Mouse (Mus musculus) testis, adult 2 months (tissue): Measurements from ENCODE around the gene Arntl2. TPM values are rescaled to one million over a fixed set of nuclear protein-coding genes. Genes with fewer than 3 reads are reported as not detected.

Experiments
- H3K27ac ChIP-seq: fragments of 200-500 bp; 2 replicates; pipeline ENCODE4 v1.5.1; 2012; ENCODE audit warnings: low read depth, low read length; ENCODE audit not compliant: control insufficient read depth, insufficient read depth
- H3K27me3 ChIP-seq: fragments of 200-500 bp; 2 replicates; pipeline ENCODE4 v1.6.1; 2012; ENCODE audit warnings: mild to moderate bottlenecking, low read length, moderate library complexity; ENCODE audit not compliant: control insufficient read depth, insufficient read depth
- H3K36me3 ChIP-seq: fragments of 200-500 bp; 2 replicates; pipeline ENCODE4 v1.6.1; 2012; ENCODE audit warnings: mild to moderate bottlenecking, low read length; ENCODE audit not compliant: control insufficient read depth, insufficient read depth
- H3K4me1 ChIP-seq: fragments of 200-500 bp; 2 replicates; pipeline ENCODE4 v1.6.1; 2012; ENCODE audit warnings: low read length; ENCODE audit not compliant: control insufficient read depth, insufficient read depth
- H3K4me3 ChIP-seq: fragments of 200-500 bp; 2 replicates; pipeline ENCODE4 v1.5.1; 2012; ENCODE audit warnings: low read depth, mild to moderate bottlenecking, low read length, moderate library complexity, mixed read lengths; ENCODE audit not compliant: control insufficient read depth
- CTCF ChIP-seq: fragments of 200-500 bp; IDR thresholded peaks from 2 replicates; pipeline ENCODE4 v1.5.1; 2012; ENCODE audit warnings: low read depth, mild to moderate bottlenecking, inconsistent platforms, low read length, moderate library complexity; ENCODE audit not compliant: control insufficient read depth, insufficient read depth, insufficient replicate concordance
- POLR2A ChIP-seq: fragments of 200-500 bp; IDR thresholded peaks from 2 replicates; pipeline ENCODE4 v1.6.1; 2012; ENCODE audit warnings: low read depth, mild to moderate bottlenecking, inconsistent platforms, low read length, moderate library complexity; ENCODE audit not compliant: control insufficient read depth
- polyA plus RNA-seq: library from polyadenylated mRNA; depleted of rRNA; stranded (reverse); fragments of >200 nt; gene quantifications from 2 replicates; pipeline ENCODE4 v1.2.3, GENCODE M21; 2012; rRNA removed

The Arntl2 gene
- polyA plus RNA-seq, 1 experiment: 3.0 TPM

DNA sequence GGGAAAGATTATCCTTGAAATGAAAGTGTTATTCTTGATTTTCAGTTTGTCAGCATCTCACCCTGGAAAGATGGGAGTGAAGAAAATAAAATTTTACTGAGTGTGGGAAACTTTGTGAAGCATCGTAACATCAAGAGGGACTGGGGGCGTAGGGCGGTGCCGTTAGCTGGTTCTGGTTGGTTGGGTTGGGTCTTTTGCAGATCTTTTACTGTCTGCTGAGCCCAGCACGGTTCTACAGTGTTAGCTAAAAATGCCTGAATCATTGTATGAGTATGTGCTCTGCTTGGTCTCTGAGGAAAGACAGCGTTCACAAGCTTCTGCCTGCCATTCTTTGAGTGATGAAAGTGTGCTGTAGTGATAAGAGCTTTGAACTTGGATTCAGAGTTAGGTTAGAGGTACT lies 78.6 kb downstream of the Arntl2 start:
- Histone ChIP-seq H3K27me3 (no peaks in the 10 kb centered on the region), H3K27ac (no peak overlapping the region), H3K4me3 (no peak overlapping the region), H3K4me1 (no peaks in the 10 kb centered on the region; the same call in 1 of the 2 replicates), H3K36me3 (no peaks in the 10 kb centered on the region)
- no peak for TF ChIP-seq CTCF

DNA sequence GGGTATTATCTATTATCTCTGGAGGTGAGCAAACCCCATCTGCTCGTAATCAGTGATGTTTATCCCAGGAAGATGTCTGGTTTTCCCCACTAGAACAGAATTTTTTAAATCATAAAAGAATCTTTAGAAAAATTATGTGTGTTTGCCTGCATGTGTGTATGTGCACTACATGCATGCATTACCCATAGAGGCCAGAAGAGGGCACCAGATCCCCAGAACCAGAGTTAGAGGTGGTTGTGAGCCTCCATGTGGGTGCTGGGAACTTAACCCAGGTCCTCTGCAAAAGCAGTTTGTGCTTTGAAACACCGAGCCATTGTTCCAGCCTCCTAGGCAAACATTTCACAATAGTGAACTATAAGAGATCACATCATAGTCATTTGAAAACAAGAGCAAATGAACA lies 81.0 kb downstream of the Arntl2 start:
- H3K4me1 ChIP-seq: no peaks in the 10 kb centered on the region
- no peaks in the 10 kb centered on the region for H3K27me3 ChIP-seq
- H3K27ac ChIP-seq: no peak overlapping the region
- no peak for TF ChIP-seq POLR2A
- TF ChIP-seq CTCF: peak; percentile 39; the same call in 1 of the 2 replicates
- no peaks in the 10 kb centered on the region for H3K36me3 ChIP-seq
- no peak overlapping the region for H3K4me3 ChIP-seq

DNA sequence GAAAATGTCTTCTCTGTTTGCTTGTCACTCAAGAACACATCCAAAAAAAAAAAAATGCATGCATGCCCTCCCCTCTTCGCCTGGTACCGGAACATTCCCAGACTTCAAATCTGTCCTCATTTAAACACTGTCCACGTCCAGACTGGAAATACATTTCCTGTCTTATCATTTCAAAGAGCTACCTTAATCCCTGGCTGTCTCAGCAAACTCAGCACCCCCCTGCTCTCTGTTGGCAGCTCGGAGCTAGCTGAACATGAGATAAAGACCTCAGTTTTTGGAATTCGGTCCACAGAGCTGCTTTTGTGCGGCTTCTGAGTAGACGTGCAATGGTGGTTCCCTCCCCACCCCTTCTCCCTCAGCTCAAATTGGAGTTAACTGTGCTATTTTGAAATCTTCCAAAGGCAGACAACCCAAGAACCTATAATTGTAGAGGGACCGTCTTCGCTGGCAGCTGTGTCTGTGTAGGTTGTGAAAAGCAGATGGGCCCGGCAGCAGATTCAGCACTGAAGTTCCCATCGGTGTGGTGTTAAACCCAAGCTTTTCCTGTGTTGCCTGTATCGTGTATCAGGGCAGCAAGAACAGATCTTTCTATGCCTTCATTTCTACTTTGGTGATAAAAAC lies 81.7 kb downstream of the Arntl2 start:
- TF ChIP-seq POLR2A (no peak), CTCF (no peak)
- Histone ChIP-seq H3K27me3 (no peaks in the 10 kb centered on the region), H3K4me1 (no peaks in the 10 kb centered on the region), H3K36me3 (no peaks in the 10 kb centered on the region), H3K27ac (no peak overlapping the region), H3K4me3 (no peak overlapping the region)

GRCm38 (mm10) chr6:146878926-146879325 lies 83.1 kb downstream of the Arntl2 start:
- Histone ChIP-seq H3K27me3 (no peaks in the 10 kb centered on the region), H3K4me3 (no peak overlapping the region), H3K27ac (no peak overlapping the region), H3K4me1 (no peaks in the 10 kb centered on the region), H3K36me3 (no peaks in the 10 kb centered on the region)
- TF ChIP-seq CTCF (no peak), POLR2A (no peak)

DNA sequence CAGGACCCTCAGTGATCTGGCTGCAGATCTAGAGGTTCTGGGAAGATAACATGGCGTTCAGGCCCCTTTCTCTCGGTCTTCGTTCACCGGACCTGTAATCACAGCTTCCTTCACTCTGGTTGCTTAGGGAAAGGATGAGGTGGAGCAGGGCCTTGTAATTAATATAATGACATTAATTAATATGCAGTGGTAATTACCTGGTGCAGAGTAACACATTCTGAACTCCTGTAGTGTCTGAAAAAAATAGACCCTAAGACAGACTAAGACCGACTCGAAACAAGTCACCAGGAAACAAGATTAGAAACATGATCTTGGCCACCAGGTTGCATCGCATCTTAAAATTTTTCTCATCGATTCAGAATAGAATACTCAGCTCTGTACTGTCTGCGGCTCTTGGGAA lies 84.0 kb downstream of the Arntl2 start:
- Histone ChIP-seq H3K4me1 (no peaks in the 10 kb centered on the region), H3K27me3 (no peaks in the 10 kb centered on the region), H3K4me3 (no peak overlapping the region), H3K27ac (no peak overlapping the region), H3K36me3 (no peaks in the 10 kb centered on the region)
- no peak for TF ChIP-seq POLR2A
- no peak for TF ChIP-seq CTCF

DNA sequence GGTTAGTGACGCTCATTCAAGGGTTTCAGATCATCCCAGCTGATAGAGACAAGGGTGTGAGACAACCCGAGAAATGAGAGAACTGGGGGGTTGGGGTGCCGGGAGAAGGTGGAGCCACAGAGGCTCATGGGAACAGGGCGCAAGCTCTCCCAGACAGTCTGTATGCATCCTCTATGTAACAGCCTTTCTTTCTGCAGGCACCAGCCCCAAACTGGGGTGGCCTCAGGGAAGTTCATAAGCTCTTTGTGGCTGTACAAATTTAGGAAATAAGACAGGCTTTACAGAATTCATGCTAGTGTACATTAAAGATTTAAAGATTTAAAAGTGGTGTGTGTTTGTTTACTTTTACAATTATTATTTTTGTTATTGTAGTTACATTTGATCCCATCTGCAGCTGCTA lies 84.4 kb downstream of the Arntl2 start:
- no peak for TF ChIP-seq POLR2A
- TF ChIP-seq CTCF: no peak
- Histone ChIP-seq H3K27me3 (no peaks in the 10 kb centered on the region), H3K4me1 (no peaks in the 10 kb centered on the region), H3K27ac (no peak overlapping the region), H3K36me3 (no peaks in the 10 kb centered on the region), H3K4me3 (no peak overlapping the region)

DNA sequence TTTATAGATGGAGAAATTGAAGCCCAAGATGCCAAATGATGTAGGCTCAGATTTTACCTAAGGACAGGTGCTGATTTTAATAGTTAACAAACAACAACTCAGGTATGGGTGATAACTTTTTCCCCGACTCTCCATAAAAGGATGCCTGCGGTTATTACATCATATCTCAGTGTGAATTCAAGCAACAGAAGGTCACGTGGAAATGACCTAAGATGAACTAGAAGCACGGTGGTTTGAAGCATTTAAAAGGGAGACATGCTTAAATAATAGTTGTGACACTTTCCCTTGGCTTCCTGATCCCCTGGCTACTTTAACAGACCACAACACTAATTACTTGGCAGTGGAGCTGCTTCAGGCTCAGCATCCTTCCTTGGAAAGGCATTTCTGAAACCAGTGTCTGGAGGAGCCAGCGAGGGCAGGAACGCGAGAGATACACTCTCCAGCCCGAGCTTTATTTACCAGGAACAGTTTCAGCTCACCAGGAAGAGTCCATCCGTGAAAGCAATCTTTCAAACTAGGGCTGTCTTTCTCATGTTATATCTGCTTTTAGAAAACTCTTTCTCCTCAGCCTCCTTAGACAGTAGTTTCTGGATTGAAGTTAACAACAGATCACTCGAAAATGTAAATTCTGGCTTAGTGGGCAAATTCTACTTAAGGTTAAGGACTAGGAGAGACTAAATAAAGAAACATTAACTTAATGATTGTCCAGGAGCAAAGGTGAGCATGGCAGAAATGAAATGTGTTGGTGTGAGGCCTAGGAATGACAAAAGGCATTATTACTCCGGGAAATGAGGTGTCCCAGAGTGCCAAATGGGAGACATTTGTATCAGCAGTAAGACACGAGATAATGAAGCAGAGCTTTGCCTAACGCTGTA lies 86.3 kb downstream of the Arntl2 start:
- H3K4me1 ChIP-seq: no peaks in the 10 kb centered on the region
- no peaks in the 10 kb centered on the region for H3K27me3 ChIP-seq
- H3K36me3 ChIP-seq: no peaks in the 10 kb centered on the region
- H3K27ac ChIP-seq: no peak overlapping the region
- no peak overlapping the region for H3K4me3 ChIP-seq
- no peak for TF ChIP-seq POLR2A
- no peak for TF ChIP-seq CTCF

Other genes with a start within 250 kb of the Arntl2 start
- 154 and 181 TPM in 2 replicates for gene Fgfr1op2, start 218.9 kb upstream of the Arntl2 start, polyA plus RNA-seq
- 34.5 and 41.8 TPM in 2 replicates for gene Ints13, start 218.2 kb upstream of the Arntl2 start, polyA plus RNA-seq
- 50.0 and 58.3 TPM in 2 replicates for gene Med21, start 153.5 kb upstream of the Arntl2 start, polyA plus RNA-seq
- 4.8 and 6.5 TPM in 2 replicates for gene Tm7sf3, start 153.2 kb upstream of the Arntl2 start, polyA plus RNA-seq
- gene Stk38l, start 71.1 kb upstream of the Arntl2 start, polyA plus RNA-seq: 2.7 and 3.8 TPM in 2 replicates
- 299 and 314 TPM in 2 replicates for gene Smco2, start 54.0 kb downstream of the Arntl2 start, polyA plus RNA-seq
- 9.2 and 10.9 TPM in 2 replicates for gene Ppfibp1, start 92.4 kb downstream of the Arntl2 start, polyA plus RNA-seq
- gene 1700034J05Rik, start 158.4 kb downstream of the Arntl2 start, polyA plus RNA-seq: 170 and 188 TPM in 2 replicates
- gene Rep15, start 236.5 kb downstream of the Arntl2 start, polyA plus RNA-seq: 0.10 TPM in 2 replicates
- 2.7 and 3.1 TPM in 2 replicates for gene Mrps35, start 246.7 kb downstream of the Arntl2 start, polyA plus RNA-seq